Mouse (Mus musculus) G1E (cell line): ENCODE results near the gene Wipi1.

Experiments used
- CTCF ChIP-seq: IDR thresholded peaks from 2 replicates; pipeline ENCODE4 v1.5.1; 2012; ENCODE audit warnings: low read depth, low read length, inconsistent platforms, mixed read lengths
- GATA1 ChIP-seq: IDR thresholded peaks from 2 replicates; pipeline ENCODE4 v1.6.1; 2012; ENCODE audit warnings: borderline replicate concordance, low read length, inconsistent platforms, mixed read lengths
- GATA2 ChIP-seq: IDR thresholded peaks from 2 replicates; pipeline ENCODE4 v1.6.1; 2012; ENCODE audit warnings: low read depth, low read length, inconsistent platforms, borderline replicate concordance
- POLR2AphosphoS5 ChIP-seq: IDR thresholded peaks from 2 replicates; pipeline ENCODE4 v1.6.1; 2012; ENCODE audit warnings: low read depth, low read length, inconsistent platforms; ENCODE audit not compliant: insufficient replicate concordance
- TAL1 ChIP-seq: conservative IDR thresholded peaks from 2 replicates; pipeline ENCODE4 v1.6.1; 2012; ENCODE audit warnings: low read depth, low read length, inconsistent platforms, mixed read lengths

DNA sequence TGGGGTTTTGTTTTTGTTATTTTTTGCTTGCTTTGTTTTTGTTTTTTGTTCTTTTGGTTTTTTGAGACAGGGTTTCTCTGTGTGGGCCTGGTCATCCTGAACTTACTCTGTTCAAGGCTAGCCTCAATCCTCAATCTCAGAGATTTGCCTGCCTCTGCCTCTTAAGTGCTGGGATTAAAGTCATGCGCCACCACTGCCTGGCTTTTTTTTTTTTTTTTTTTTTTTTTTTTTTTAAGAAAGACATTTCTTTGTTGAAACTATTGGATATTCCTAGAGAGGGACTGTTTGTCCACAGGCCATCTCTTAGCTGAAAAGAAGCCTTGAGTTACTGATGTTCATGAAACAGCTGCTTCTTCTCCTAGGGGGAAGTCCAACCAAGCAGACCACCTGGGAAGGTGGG is 64.1 kb downstream of the Wipi1 start:
- TF ChIP-seq CTCF (no peak), GATA1 (no peak), TAL1 (no peak), POLR2AphosphoS5 (no peak), GATA2 (no peak)
